Mouse (Mus musculus): ENCODE measurements around the gene Kank1.

- TF ChIP-seq TAL1 (IDR thresholded peaks at IDR 0.05; ENCODE audit: low read length) = no peak
- TF ChIP-seq GATA1 (IDR thresholded peaks at IDR 0.05; ENCODE audit: low read length) = no peak
Measured at GRCm38 (mm10) chr19:25253198-25253597, 16.4 kb downstream of the Kank1 start.
